Mouse (Mus musculus) midbrain, embryonic 11.5 days (tissue): ENCODE measurements around the gene Arhgef17. TPM values are rescaled to one million over a fixed set of nuclear protein-coding genes. Genes with fewer than 3 reads are reported as not detected.

Source experiments
- ATAC-seq: fragments of 200-750 bp; cut with Nextera tagmentation; 2 replicates; pipeline ENCODE4 v1.8.0; 2017; ENCODE audit warnings: moderate TSS enrichment, moderate library complexity; ENCODE audit not compliant: low FRiP score
- DNase-seq: peaks from one replicate; pipeline ENCODE4 v3.0.0; 2015; ENCODE audit warnings: low spot score; ENCODE audit errors: missing footprints
- H3K27ac ChIP-seq: fragments of 300-500 bp; sonication (generic); 2 replicates; pipeline ENCODE4 v1.5.1; 2014; ENCODE audit warnings: low read depth, low read length
- H3K27me3 ChIP-seq: fragments of 300-500 bp; sonication (generic); 2 replicates; pipeline ENCODE4 v1.6.1; 2014; ENCODE audit warnings: mild to moderate bottlenecking, low read length, moderate library complexity, mixed read lengths; ENCODE audit not compliant: control insufficient read depth, insufficient read depth
- H3K36me3 ChIP-seq: fragments of 300-500 bp; sonication (generic); 2 replicates; pipeline ENCODE4 v1.6.1; 2014; ENCODE audit warnings: mild to moderate bottlenecking, low read length, moderate library complexity, mixed read lengths; ENCODE audit not compliant: control insufficient read depth, insufficient read depth
- H3K4me1 ChIP-seq: fragments of 300-500 bp; sonication (generic); 2 replicates; pipeline ENCODE4 v1.6.1; 2014; ENCODE audit warnings: low read length; ENCODE audit not compliant: control insufficient read depth, insufficient read depth
- H3K4me2 ChIP-seq: fragments of 300-500 bp; sonication (generic); 2 replicates; pipeline ENCODE4 v1.6.1; 2014; ENCODE audit warnings: mild to moderate bottlenecking, moderate library complexity
- H3K4me3 ChIP-seq: fragments of 300-500 bp; sonication (generic); 2 replicates; pipeline ENCODE4 v1.5.1; 2014; ENCODE audit warnings: low read depth, low read length
- H3K9ac ChIP-seq: fragments of 300-500 bp; sonication (generic); 2 replicates; pipeline ENCODE4 v1.6.1; 2014; ENCODE audit warnings: low read length
- H3K9me3 ChIP-seq: fragments of 300-500 bp; sonication (generic); 2 replicates; pipeline ENCODE4 v1.6.1; 2016; ENCODE audit warnings: low read length; ENCODE audit not compliant: control insufficient read depth
- WGBS: fragments of 180-500 bp; shearing (Covaris S2); extraction: QIAGEN DNeasy Blood & Tissue Kit; methylation state at CpG from one replicate; pipeline ENCODE4 v1.1.7; 2014; 5-methylcytosine and 5-hydroxymethylcytosine counted together
- polyA plus RNA-seq: library from polyadenylated mRNA; unstranded; fragments of >200 nt; fragmentation: Nextera tagmentation; extraction: Ambion mirVana; gene quantifications from 2 replicates; pipeline ENCODE4 v1.2.1, GENCODE M21; 2014

Gene Arhgef17
- polyA plus RNA-seq, 1 experiment from 2014 or later, result 6.8 TPM

GRCm38 (mm10) chr7:100965079-100965478, 33.2 kb upstream of the Arhgef17 start:
- Histone ChIP-seq H3K4me3 (no peak overlapping the region), H3K9me3 (no peaks in the 10 kb centered on the region), H3K4me1 (no peaks in the 10 kb centered on the region), H3K4me2 (no peak overlapping the region), H3K27ac (no peak overlapping the region), H3K36me3 (no peaks in the 10 kb centered on the region), H3K9ac (no peak overlapping the region), H3K27me3 (no peaks in the 10 kb centered on the region)
- 32% methylated on average over 4 of the region's 4 CpGs for WGBS
- no peak for DNase-seq
- 0 out of 2 replicates have a peak, but pooled peaks have one; percentile 16 for ATAC-seq

GRCm38 (mm10) chr7:100964242-100964641, 32.3 kb upstream of the Arhgef17 start:
- WGBS, result 77% methylated on average over 6 of the region's 6 CpGs
- no peaks in the 10 kb centered on the region for H3K27me3 ChIP-seq
- DNase-seq (no peak), ATAC-seq (no peak)
- no peak overlapping the region for H3K4me3 ChIP-seq
- no peaks in the 10 kb centered on the region for H3K4me1 ChIP-seq
- H3K36me3 ChIP-seq, result no peaks in the 10 kb centered on the region
- no peak overlapping the region for H3K9ac ChIP-seq
- H3K4me2 ChIP-seq, result no peak overlapping the region
- H3K27ac ChIP-seq, result no peak overlapping the region
- H3K9me3 ChIP-seq, result no peaks in the 10 kb centered on the region

GRCm38 (mm10) chr7:100963381-100963780, 31.5 kb upstream of the Arhgef17 start:
- no peaks in the 10 kb centered on the region for H3K36me3 ChIP-seq
- no peaks in the 10 kb centered on the region for H3K9me3 ChIP-seq
- H3K4me2 ChIP-seq, result no peak overlapping the region
- 71% methylated on average over 8 of the region's 8 CpGs for WGBS
- H3K9ac ChIP-seq, result no peak overlapping the region
- H3K27ac ChIP-seq, result no peak overlapping the region
- no peaks in the 10 kb centered on the region for H3K4me1 ChIP-seq
- no peak overlapping the region for H3K4me3 ChIP-seq
- H3K27me3 ChIP-seq, result no peaks in the 10 kb centered on the region
- no peak for DNase-seq
- ATAC-seq, result no peak

GRCm38 (mm10) chr7:100961146-100961545, 29.2 kb upstream of the Arhgef17 start:
- Histone ChIP-seq H3K9ac (no peak overlapping the region), H3K4me3 (no peak overlapping the region), H3K27me3 (no peaks in the 10 kb centered on the region), H3K9me3 (no peaks in the 10 kb centered on the region), H3K4me1 (no peaks in the 10 kb centered on the region), H3K27ac (no peak overlapping the region), H3K4me2 (no peak overlapping the region), H3K36me3 (no peaks in the 10 kb centered on the region)
- DNase-seq (no peak), ATAC-seq (no peak)
- WGBS, result 81% methylated on average over 7 of the region's 7 CpGs

- Histone ChIP-seq H3K27me3 (no peaks in the 10 kb centered on the region), H3K4me2 (no peak overlapping the region), H3K9ac (no peak overlapping the region), H3K9me3 (no peaks in the 10 kb centered on the region), H3K4me1 (no peaks in the 10 kb centered on the region), H3K36me3 (no peaks in the 10 kb centered on the region), H3K27ac (no peak overlapping the region), H3K4me3 (no peak overlapping the region)
- ATAC-seq (no peak), DNase-seq (no peak)
- 74% methylated on average over 2 of the region's 2 CpGs for WGBS
Observed at GRCm38 (mm10) chr7:100960462-100960861, 28.6 kb upstream of the Arhgef17 start.

- Histone ChIP-seq H3K9me3 (no peaks in the 10 kb centered on the region), H3K27me3 (no peaks in the 10 kb centered on the region), H3K4me3 (no peak overlapping the region), H3K27ac (no peak overlapping the region), H3K9ac (no peak overlapping the region), H3K4me2 (no peak overlapping the region), H3K36me3 (no peaks in the 10 kb centered on the region), H3K4me1 (no peaks in the 10 kb centered on the region)
- DNase-seq (no peak), ATAC-seq (no peak)
- WGBS, result 94% methylated on average over 2 of the region's 2 CpGs
Observed at GRCm38 (mm10) chr7:100958426-100958825, 26.5 kb upstream of the Arhgef17 start.

- Histone ChIP-seq H3K27me3 (no peaks in the 10 kb centered on the region), H3K27ac (no peak overlapping the region), H3K4me3 (no peak overlapping the region), H3K4me1 (no peaks in the 10 kb centered on the region), H3K9ac (no peak overlapping the region), H3K4me2 (no peak overlapping the region), H3K36me3 (no peaks in the 10 kb centered on the region), H3K9me3 (no peaks in the 10 kb centered on the region)
- DNase-seq, result no peak
- WGBS, result 83% methylated on average over 7 of the region's 7 CpGs
- no peak for ATAC-seq
Observed at GRCm38 (mm10) chr7:100952686-100953085, 20.8 kb upstream of the Arhgef17 start.

- H3K4me1 ChIP-seq, result no peaks in the 10 kb centered on the region
- H3K36me3 ChIP-seq, result no peaks in the 10 kb centered on the region
- H3K27me3 ChIP-seq, result no peaks in the 10 kb centered on the region
- no peak overlapping the region for H3K4me2 ChIP-seq
- H3K9me3 ChIP-seq, result no peaks in the 10 kb centered on the region
- H3K4me3 ChIP-seq, result no peak overlapping the region
- H3K9ac ChIP-seq, result no peak overlapping the region
- H3K27ac ChIP-seq, result no peak overlapping the region
- 67% methylated on average over 2 of the region's 2 CpGs for WGBS
- DNase-seq, result no peak
- ATAC-seq, result no peak
Observed at GRCm38 (mm10) chr7:100951903-100952302, 20.0 kb upstream of the Arhgef17 start.

- H3K9ac ChIP-seq, result no peak overlapping the region
- no peak for ATAC-seq
- no peak overlapping the region for H3K4me3 ChIP-seq
- H3K9me3 ChIP-seq, result no peaks in the 10 kb centered on the region
- 72% methylated on average over 12 of the region's 12 CpGs for WGBS
- no peak for DNase-seq
- no peak overlapping the region for H3K4me2 ChIP-seq
- H3K36me3 ChIP-seq, result no peaks in the 10 kb centered on the region
- no peaks in the 10 kb centered on the region; the same call in 1 of the 2 replicates for H3K4me1 ChIP-seq
- H3K27me3 ChIP-seq, result no peaks in the 10 kb centered on the region
- H3K27ac ChIP-seq, result no peak overlapping the region
Observed at GRCm38 (mm10) chr7:100950481-100951010, 18.6 kb upstream of the Arhgef17 start.
